Mouse (Mus musculus): ENCODE measurements around the gene Gm11639.

GRCm38 (mm10) chr11:104648571-104648970 lies 36.9 kb upstream of the Gm11639 start:
- TF ChIP-seq GATA1 (IDR thresholded peaks at IDR 0.05; ENCODE audit: borderline replicate concordance, low read length) (no peak), FLI1 (IDR thresholded peaks at IDR 0.05; ENCODE audit: low read length) (no peak)

Measured in megakaryocyte, embryonic 14.5 days (primary cell).